Mouse (Mus musculus): Measurements from ENCODE around the gene Ebpl.

Ebpl gene

GRCm38 (mm10) chr14:61360131-61360980, at the start of gene Ebpl:
TSS of gene Ebpl (minus strand) at chr14:61360439.
- DNase-seq (ENCODE audit: low read depth, low spot score): peak; percentile 90

- no peak for DNase-seq (ENCODE audit: low read depth, low spot score)
Measured at GRCm38 (mm10) chr14:61410020-61410419, 49.8 kb upstream of the Ebpl start.

- DNase-seq (ENCODE audit: low read depth, low spot score): peak; percentile 56
Measured at GRCm38 (mm10) chr14:61407055-61407454, 46.8 kb upstream of the Ebpl start.

GRCm38 (mm10) chr14:61405761-61406160, 45.5 kb upstream of the Ebpl start:
- no peak for DNase-seq (ENCODE audit: low read depth, low spot score)

- DNase-seq (ENCODE audit: low read depth, low spot score): no peak
Measured at GRCm38 (mm10) chr14:61404941-61405340, 44.7 kb upstream of the Ebpl start.

- DNase-seq (ENCODE audit: low read depth, low spot score): peak; percentile 38
Measured at GRCm38 (mm10) chr14:61394745-61395144, 34.5 kb upstream of the Ebpl start.

GRCm38 (mm10) chr14:61390586-61390985, 30.3 kb upstream of the Ebpl start:
- peak; percentile 85 for DNase-seq (ENCODE audit: low read depth, low spot score)

GRCm38 (mm10) chr14:61367290-61367689, 7.1 kb upstream of the Ebpl start:
- no peak for DNase-seq (ENCODE audit: low read depth, low spot score)

GRCm38 (mm10) chr14:61364656-61365055, 4.4 kb upstream of the Ebpl start:
- DNase-seq (ENCODE audit: low read depth, low spot score): no peak

- DNase-seq (ENCODE audit: low read depth, low spot score): no peak
Measured at GRCm38 (mm10) chr14:61363734-61364133, 3.5 kb upstream of the Ebpl start.

GRCm38 (mm10) chr14:61362268-61362667, 2.0 kb upstream of the Ebpl start:
- no peak for DNase-seq (ENCODE audit: low read depth, low spot score)

GRCm38 (mm10) chr14:61360981-61361511, 807 bp upstream of the Ebpl start:
- DNase-seq (ENCODE audit: low read depth, low spot score): no peak

GRCm38 (mm10) chr14:61354251-61355235, 5.7 kb downstream of the Ebpl start:
- DNase-seq (ENCODE audit: low read depth, low spot score): no peak

GRCm38 (mm10) chr14:61350808-61351207, 9.4 kb downstream of the Ebpl start:
- DNase-seq (ENCODE audit: low read depth, low spot score): no peak

- no peak for DNase-seq (ENCODE audit: low read depth, low spot score)
Measured at GRCm38 (mm10) chr14:61349876-61350275, 10.4 kb downstream of the Ebpl start.

- no peak for DNase-seq (ENCODE audit: low read depth, low spot score)
Measured at GRCm38 (mm10) chr14:61346827-61347698, 13.2 kb downstream of the Ebpl start.

GRCm38 (mm10) chr14:61344590-61344989, 15.6 kb downstream of the Ebpl start:
- DNase-seq (ENCODE audit: low read depth, low spot score): no peak

- no peak for DNase-seq (ENCODE audit: low read depth, low spot score)
Measured at GRCm38 (mm10) chr14:61339381-61339780, 20.9 kb downstream of the Ebpl start.

GRCm38 (mm10) chr14:61330996-61331561, 29.2 kb downstream of the Ebpl start:
- DNase-seq (ENCODE audit: low read depth, low spot score): peak; percentile 92

- no peak for DNase-seq (ENCODE audit: low read depth, low spot score)
Measured at GRCm38 (mm10) chr14:61330591-61330990, 29.6 kb downstream of the Ebpl start.
